Comparison of ENCODE assay signal across 19 mouse cellular contexts in the genomic region with DNA sequence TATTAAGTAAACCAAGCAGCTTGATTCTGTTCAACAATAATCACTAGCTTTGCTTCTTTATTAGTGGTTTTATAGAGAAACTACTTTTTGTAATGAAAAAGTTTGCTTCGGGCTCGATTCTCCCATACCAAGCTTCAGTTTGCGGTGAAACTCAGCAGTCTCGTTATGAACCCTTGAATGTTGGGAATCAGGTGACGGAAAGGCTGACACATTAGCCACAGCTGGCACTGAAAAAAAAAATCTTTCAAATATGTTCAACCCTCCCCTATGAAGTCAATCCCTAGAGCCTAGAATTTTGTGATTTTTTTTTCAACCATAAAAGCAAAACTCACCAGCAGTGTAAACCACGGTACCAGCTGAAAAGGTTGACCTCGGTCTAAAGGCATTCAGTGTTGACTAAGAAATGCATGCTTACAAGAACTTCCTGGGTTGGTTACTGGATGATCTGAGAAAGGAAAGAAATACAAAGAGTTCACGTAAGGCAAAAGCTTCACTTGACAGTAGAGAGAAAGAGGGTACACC.
DNase-seq lines count a peak whose midpoint lies in the region; ATAC-seq and TF ChIP-seq lines count a peak whose summit lies in the region.
"Had no signal": no experiment of that assay in that cellular context is flagged by ENCODE, and none has a peak within 500 bp of the region (broad histone marks: within the 10 kb centered on the region; RNA-seq: fewer than 3 reads in every experiment).

No protein-coding gene starts in this region.

- H3K4me3 ChIP-seq in embryonic fibroblast, embryonic 13.5 days (ENCODE audit: insufficient read depth, low read length), result no peak overlapping the region
- H3K4me3 ChIP-seq in myocyte, result no peak overlapping the region
- H3K4me3 ChIP-seq in hindbrain, postnatal 0 days (ENCODE audit: low read length), result no peak overlapping the region
- no peak overlapping the region for H3K4me3 ChIP-seq in hindbrain, embryonic 13.5 days
- H3K4me3 ChIP-seq: forebrain, embryonic 13.5 days; heart, embryonic 12.5 days had no signal

- peak overlapping the region; percentile 89 for H3K27ac ChIP-seq in embryonic fibroblast, embryonic 13.5 days (ENCODE audit: insufficient read depth, low read length)
- no peak overlapping the region for H3K27ac ChIP-seq in hindbrain, postnatal 0 days
- no peak overlapping the region for H3K27ac ChIP-seq in hindbrain, embryonic 13.5 days
- H3K27ac ChIP-seq: forebrain, embryonic 13.5 days had no signal

- H3K4me1 ChIP-seq in embryonic fibroblast, embryonic 13.5 days (ENCODE audit: control insufficient read depth, insufficient read depth, low read length), result peaks cover 5% of the 10 kb centered on the region
- H3K4me1 ChIP-seq in hindbrain, postnatal 0 days (ENCODE audit: insufficient read depth, low read length), result no peaks in the 10 kb centered on the region
- H3K4me1 ChIP-seq in hindbrain, embryonic 13.5 days (replicated peaks), result 0 out of 2 replicates have a peak, but pooled peaks cover 8% of the 10 kb centered on the region

- H3K4me2 ChIP-seq in myocyte (ENCODE audit: low read depth), result peak overlapping the region; percentile 62
- no peak overlapping the region for H3K4me2 ChIP-seq in hindbrain, postnatal 0 days (ENCODE audit: low read depth, low read length)
- no peak overlapping the region for H3K4me2 ChIP-seq in hindbrain, embryonic 13.5 days
- H3K4me2 ChIP-seq: forebrain, embryonic 13.5 days; heart, embryonic 12.5 days had no signal

- H3K9ac ChIP-seq in hindbrain, postnatal 0 days (replicated peaks; ENCODE audit: low read length), result no peak overlapping the region
- H3K9ac ChIP-seq in hindbrain, embryonic 13.5 days, result no peak overlapping the region
- H3K9ac ChIP-seq: forebrain, embryonic 13.5 days; forebrain, postnatal 0 days; heart, embryonic 12.5 days had no signal

- no peaks in the 10 kb centered on the region for H3K36me3 ChIP-seq in myocyte (ENCODE audit: control insufficient read depth, insufficient read depth)
- no peaks in the 10 kb centered on the region for H3K36me3 ChIP-seq in hindbrain, postnatal 0 days (ENCODE audit: insufficient read depth, low read length)
- H3K36me3 ChIP-seq in hindbrain, embryonic 13.5 days, result no peaks in the 10 kb centered on the region
- H3K36me3 ChIP-seq: G1E; heart, embryonic 12.5 days had no signal

- no peaks in the 10 kb centered on the region for H3K9me3 ChIP-seq in hindbrain, postnatal 0 days (ENCODE audit: low read length)
- no peaks in the 10 kb centered on the region for H3K9me3 ChIP-seq in hindbrain, embryonic 13.5 days
- H3K9me3 ChIP-seq: forebrain, embryonic 13.5 days; G1E; heart, embryonic 12.5 days had no signal

- H3K27me3 ChIP-seq in myocyte (ENCODE audit: control insufficient read depth, insufficient read depth, insufficient read length), result no peaks in the 10 kb centered on the region
- H3K27me3 ChIP-seq in hindbrain, postnatal 0 days (ENCODE audit: insufficient read depth, low read length), result no peaks in the 10 kb centered on the region
- H3K27me3 ChIP-seq in hindbrain, embryonic 13.5 days, result no peaks in the 10 kb centered on the region
- H3K27me3 ChIP-seq: forebrain, embryonic 13.5 days; heart, embryonic 12.5 days; Patski had no signal

- peaks cover 44% of the 10 kb centered on the region for H3K79me2 ChIP-seq in myocyte (ENCODE audit: control insufficient read depth, insufficient read depth)

- ATAC-seq in CD4-positive, CD25-positive, alpha-beta regulatory T cell, adult 4 months, result peak; percentile 17
- no peak for ATAC-seq in hindbrain, postnatal 0 days
- no peak for ATAC-seq in hindbrain, embryonic 13.5 days (ENCODE audit: low FRiP score)
- ATAC-seq: activated CD4-positive, CD25-positive, alpha-beta regulatory T cell, adult 4 months; forebrain, embryonic 13.5 days; forebrain, postnatal 0 days; hindbrain, embryonic 16.5 days; Patski had no signal

- TF ChIP-seq CTCF in embryonic fibroblast, embryonic 13.5 days (IDR thresholded peaks at IDR 0.05; ENCODE audit: borderline replicate concordance, insufficient read depth, low read length), result no peak
- TF ChIP-seq CTCF in hindbrain, postnatal 0 days (IDR thresholded peaks at IDR 0.05; ENCODE audit: low read depth), result no peak

- TF ChIP-seq POLR2A in embryonic fibroblast, embryonic 13.5 days (IDR thresholded peaks at IDR 0.05; ENCODE audit: low read depth, low read length), result no peak
- TF ChIP-seq POLR2A in myocyte (IDR thresholded peaks at IDR 0.05; ENCODE audit: insufficient read length, low read depth), result no peak

- H3ac ChIP-seq in myocyte (ENCODE audit: control insufficient read depth, insufficient read length), result no peak overlapping the region

- WGBS in hindbrain, postnatal 0 days, result 88% methylated on average over 8 of the region's 8 CpGs
- 93% methylated on average over 8 of the region's 8 CpGs for WGBS in hindbrain, embryonic 13.5 days

- DNase-seq in 3T3-L1 (ENCODE audit: low read depth, low spot score), result peak; percentile 78
- DNase-seq in hindbrain, postnatal 0 days (ENCODE audit: low spot score), result no peak
- no peak for DNase-seq in left cerebral cortex, adult 18-20 months (ENCODE audit: low spot score in 2 of 2)
- DNase-seq: adrenal gland, postnatal 25 days; cerebellum, adult 18-20 months; cerebellum, adult 9-11 months; forebrain, postnatal 0 days; gastrocnemius, postnatal 14 days; kidney, adult 11 months had no signal

TF ChIP-seq in myocyte, 11 proteins besides CTCF, POLR2A, EP300 and RAD21:
- TF ChIP-seq MYOG (IDR thresholded peaks at IDR 0.05; ENCODE audit: control insufficient read depth in 1 of 3, insufficient read depth in 1 of 3, insufficient read length in 2 of 3, low read depth in 2 of 3) (no peak), E2F4 (IDR thresholded peaks at IDR 0.05; ENCODE audit: insufficient read depth) (no peak), REST (IDR thresholded peaks at IDR 0.05; ENCODE audit: insufficient read depth, insufficient read length) (no peak), SRF (IDR thresholded peaks at IDR 0.05; ENCODE audit: control insufficient read depth, insufficient read length, low read depth) (no peak), CEBPB (IDR thresholded peaks at IDR 0.05; ENCODE audit: insufficient read depth, poor library complexity, severe bottlenecking) (no peak), MAX (IDR thresholded peaks at IDR 0.05; ENCODE audit: low read depth) (no peak), USF1 (IDR thresholded peaks at IDR 0.05; ENCODE audit: low read depth) (peak; percentile 58), MYOD1 (IDR thresholded peaks at IDR 0.05; ENCODE audit: control insufficient read depth in 1 of 3, insufficient read length in 2 of 3, low read depth in 2 of 3) (peak in 2 of 3 experiments; percentile 6 to 41), TCF3 (IDR thresholded peaks at IDR 0.05; ENCODE audit: insufficient read length, low read depth) (no peak), TCF12 (IDR thresholded peaks at IDR 0.05; ENCODE audit: insufficient read depth, poor library complexity, severe bottlenecking) (peak; percentile 31)
